Mouse (Mus musculus) limb, embryonic 11.5 days (tissue): Measurements from ENCODE around the gene Tmem232. TPM values are rescaled to one million over a fixed set of nuclear protein-coding genes. Genes with fewer than 3 reads are reported as not detected.

Experiments
- ATAC-seq: fragments of 200-750 bp; cut with Nextera tagmentation; 2 replicates; pipeline ENCODE4 v1.8.0; 2017; ENCODE audit warnings: low read depth; ENCODE audit not compliant: insufficient number of reproducible peaks, low FRiP score, low TSS enrichment
- DNase-seq: peaks from one replicate; pipeline ENCODE4 v3.0.0-alpha.2; 2015; ENCODE audit warnings: low spot score
- H3K27ac ChIP-seq: fragments of 300-500 bp; sonication (generic); replicated peaks from 2 replicates; pipeline ENCODE4 v1.5.1; 2014; ENCODE audit warnings: low read depth, mild to moderate bottlenecking, low read length
- H3K27me3 ChIP-seq: fragments of 300-500 bp; sonication (generic); 2 replicates; pipeline ENCODE4 v1.6.1; 2014; ENCODE audit warnings: mild to moderate bottlenecking, low read length, mixed read lengths; ENCODE audit not compliant: control insufficient read depth, insufficient read depth
- H3K36me3 ChIP-seq: fragments of 300-500 bp; sonication (generic); 2 replicates; pipeline ENCODE4 v1.6.1; 2014; ENCODE audit warnings: mild to moderate bottlenecking, low read length, moderate library complexity, mixed read lengths; ENCODE audit not compliant: control insufficient read depth, insufficient read depth
- H3K4me1 ChIP-seq: fragments of 300-500 bp; sonication (generic); 2 replicates; pipeline ENCODE4 v1.6.1; 2014; ENCODE audit warnings: low read length, mixed read lengths; ENCODE audit not compliant: control insufficient read depth, insufficient read depth
- H3K4me2 ChIP-seq: fragments of 300-500 bp; sonication (generic); 2 replicates; pipeline ENCODE4 v1.6.1; 2014; ENCODE audit warnings: low read depth, mild to moderate bottlenecking, moderate library complexity; ENCODE audit not compliant: severe bottlenecking
- H3K4me3 ChIP-seq: fragments of 300-500 bp; sonication (generic); 2 replicates; pipeline ENCODE4 v1.5.1; 2014; ENCODE audit warnings: low read depth, low read length
- H3K9ac ChIP-seq: fragments of 300-500 bp; sonication (generic); 2 replicates; pipeline ENCODE4 v1.6.1; 2014; ENCODE audit warnings: mild to moderate bottlenecking, low read length
- H3K9me3 ChIP-seq: fragments of 300-500 bp; sonication (generic); 2 replicates; pipeline ENCODE4 v1.6.1; 2016; ENCODE audit warnings: low read length; ENCODE audit not compliant: control insufficient read depth
- WGBS: fragments of 180-500 bp; shearing (Covaris S2); extraction: QIAGEN DNeasy Blood & Tissue Kit; methylation state at CpG from one replicate; pipeline ENCODE4 v1.1.7; 2014; 5-methylcytosine and 5-hydroxymethylcytosine counted together
- polyA plus RNA-seq: library from polyadenylated mRNA; unstranded; fragments of >200 nt; fragmentation: Nextera tagmentation; extraction: Ambion mirVana; gene quantifications from 2 replicates; pipeline ENCODE4 v1.2.1, GENCODE M21; 2014

Gene Tmem232
- polyA plus RNA-seq, 1 experiment from 2014 or later: 0.05 TPM

- H3K9ac ChIP-seq: no peak overlapping the region
- H3K27me3 ChIP-seq: no peaks in the 10 kb centered on the region
- ATAC-seq: no peak
- no peak overlapping the region for H3K4me3 ChIP-seq
- no peak overlapping the region for H3K27ac ChIP-seq
- H3K9me3 ChIP-seq: no peaks in the 10 kb centered on the region
- 72% methylated on average over 5 of the region's 5 CpGs for WGBS
- no peak overlapping the region for H3K4me2 ChIP-seq
- no peaks in the 10 kb centered on the region for H3K36me3 ChIP-seq
- no peaks in the 10 kb centered on the region for H3K4me1 ChIP-seq
- no peak for DNase-seq
Observed at GRCm38 (mm10) chr17:65564189-65564588, 23.6 kb upstream of the Tmem232 start.

- WGBS: 64% methylated on average over 6 of the region's 6 CpGs
- H3K4me1 ChIP-seq: no peaks in the 10 kb centered on the region
- ATAC-seq: no peak
Observed at GRCm38 (mm10) chr17:65563345-65563744, 22.8 kb upstream of the Tmem232 start.

DNA sequence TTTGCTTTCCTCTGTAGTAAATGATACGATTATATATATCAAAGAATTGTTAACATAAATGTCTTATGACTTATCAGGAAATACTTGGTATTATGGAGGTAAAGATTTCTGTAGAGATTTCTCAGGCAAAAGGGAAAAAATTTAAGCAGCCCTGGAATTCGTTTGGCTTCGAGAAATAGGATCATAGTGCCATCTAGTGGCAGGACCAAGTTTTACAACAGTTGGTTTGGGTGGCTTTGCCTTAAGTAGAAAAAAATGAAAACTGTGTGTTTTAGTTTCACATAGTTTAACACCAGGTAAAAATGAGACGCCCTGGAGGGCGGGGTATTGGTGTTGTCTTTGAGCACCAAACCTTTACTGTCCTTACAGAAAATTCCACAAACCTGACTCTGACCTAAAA lies 22.2 kb upstream of the Tmem232 start:
- DNase-seq: peak; percentile 82
- H3K4me2 ChIP-seq: no peak overlapping the region
- no peaks in the 10 kb centered on the region for H3K9me3 ChIP-seq
- WGBS: 6% methylated on average over 5 of the region's 5 CpGs
- H3K36me3 ChIP-seq: no peaks in the 10 kb centered on the region
- H3K27ac ChIP-seq: no peak overlapping the region
- H3K9ac ChIP-seq: no peak overlapping the region
- no peaks in the 10 kb centered on the region for H3K27me3 ChIP-seq
- no peaks in the 10 kb centered on the region for H3K4me1 ChIP-seq
- no peak for ATAC-seq
- H3K4me3 ChIP-seq: no peak overlapping the region

More at GRCm38 (mm10) chr17:65563345-65563744, 22.8 kb upstream of the Tmem232 start:
- no peaks in the 10 kb centered on the region for H3K9me3 ChIP-seq
- no peak overlapping the region for H3K4me2 ChIP-seq
- H3K27ac ChIP-seq: no peak overlapping the region
- no peak overlapping the region for H3K4me3 ChIP-seq
- no peaks in the 10 kb centered on the region for H3K27me3 ChIP-seq
- no peak for DNase-seq
- H3K9ac ChIP-seq: no peak overlapping the region
- no peaks in the 10 kb centered on the region for H3K36me3 ChIP-seq

DNA sequence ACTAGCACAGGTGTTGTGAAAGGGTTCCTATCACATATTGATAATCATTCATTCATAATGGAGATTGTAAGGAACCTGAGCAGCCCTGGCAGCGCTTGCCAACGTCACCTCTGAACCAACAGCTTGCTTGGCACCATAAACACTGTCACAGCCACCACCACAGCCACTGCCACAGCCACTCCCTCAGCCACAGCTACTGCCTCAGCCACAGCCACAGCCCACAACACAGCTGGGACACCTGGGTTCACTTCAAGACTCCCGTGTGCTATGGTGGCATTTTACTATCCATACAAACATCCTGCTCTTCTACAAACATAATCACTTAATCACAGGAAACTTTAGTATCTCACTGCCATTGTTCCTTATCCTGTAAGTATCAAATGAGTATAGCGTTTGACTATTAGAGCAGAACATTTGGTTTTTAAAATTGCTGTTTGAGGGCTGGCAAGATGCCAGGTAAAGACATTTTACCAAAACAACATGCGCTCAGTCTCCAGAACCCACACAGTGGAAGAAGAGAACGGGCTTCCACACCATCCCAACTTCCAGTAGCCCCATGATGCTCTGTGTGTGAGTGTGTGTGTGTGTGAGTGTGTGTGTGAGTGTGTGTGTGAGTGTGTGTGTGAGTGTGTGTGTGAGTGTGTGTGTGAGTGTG lies 20.9 kb upstream of the Tmem232 start:
- WGBS: 89% methylated on average over 6 of the region's 6 CpGs
- Histone ChIP-seq H3K27ac (no peak overlapping the region), H3K9me3 (no peaks in the 10 kb centered on the region), H3K36me3 (no peaks in the 10 kb centered on the region), H3K4me2 (no peak overlapping the region), H3K9ac (no peak overlapping the region), H3K27me3 (no peaks in the 10 kb centered on the region), H3K4me1 (no peaks in the 10 kb centered on the region), H3K4me3 (no peak overlapping the region)
- DNase-seq (no peak), ATAC-seq (no peak)

DNA sequence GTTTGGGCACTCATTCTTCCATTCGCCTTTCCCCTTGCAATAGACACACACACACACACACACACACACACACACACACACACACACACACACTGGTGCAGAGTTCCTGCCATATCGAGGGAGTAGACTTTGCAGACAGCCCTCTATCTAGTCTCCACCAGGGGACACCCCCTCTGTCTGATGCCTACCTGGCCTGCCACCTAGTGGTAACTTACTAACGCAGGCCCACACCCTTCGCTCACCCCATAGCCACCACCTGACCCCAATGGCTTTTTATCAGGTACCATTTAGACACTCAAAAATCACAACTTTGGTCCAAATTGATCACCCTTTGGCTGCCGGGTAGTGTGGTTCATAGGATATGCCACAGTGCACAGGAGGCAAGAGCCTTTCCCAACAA lies 18.7 kb upstream of the Tmem232 start:
- Histone ChIP-seq H3K27me3 (no peaks in the 10 kb centered on the region), H3K9me3 (no peaks in the 10 kb centered on the region), H3K36me3 (no peaks in the 10 kb centered on the region), H3K4me2 (no peak overlapping the region), H3K9ac (no peak overlapping the region), H3K27ac (no peak overlapping the region), H3K4me3 (no peak overlapping the region), H3K4me1 (no peaks in the 10 kb centered on the region)
- no peak for DNase-seq
- 51% methylated on average over 5 of the region's 5 CpGs for WGBS
- ATAC-seq: no peak

DNA sequence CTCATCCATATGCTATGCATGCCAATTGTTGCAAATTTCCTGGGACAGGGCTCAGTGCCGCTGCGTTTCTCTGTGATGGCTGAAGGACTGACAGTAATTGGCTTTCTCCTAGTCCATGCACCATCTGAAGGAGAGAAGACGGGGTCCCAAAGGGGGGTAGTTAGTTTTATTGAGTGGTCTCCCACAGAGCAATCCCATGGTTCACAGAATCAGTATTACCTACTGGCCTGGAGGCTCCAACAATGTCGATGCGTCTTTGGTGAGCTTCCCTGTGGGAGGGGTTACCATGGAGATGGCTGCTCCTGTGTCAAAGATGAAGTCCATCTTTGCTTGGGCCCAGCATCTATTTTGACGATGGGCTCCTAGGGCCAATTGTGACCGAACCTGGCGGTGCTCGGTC lies 18.2 kb upstream of the Tmem232 start:
- ATAC-seq: no peak
- Histone ChIP-seq H3K9me3 (no peaks in the 10 kb centered on the region), H3K4me1 (no peaks in the 10 kb centered on the region), H3K36me3 (no peaks in the 10 kb centered on the region), H3K4me3 (no peak overlapping the region), H3K9ac (no peak overlapping the region), H3K27me3 (no peaks in the 10 kb centered on the region), H3K27ac (no peak overlapping the region), H3K4me2 (no peak overlapping the region)
- 72% methylated on average over 9 of the region's 9 CpGs for WGBS
- DNase-seq: no peak

GRCm38 (mm10) chr17:65558217-65558616 lies 17.6 kb upstream of the Tmem232 start:
- Histone ChIP-seq H3K27ac (no peak overlapping the region), H3K9ac (no peak overlapping the region), H3K36me3 (no peaks in the 10 kb centered on the region), H3K9me3 (no peaks in the 10 kb centered on the region), H3K4me3 (no peak overlapping the region), H3K27me3 (no peaks in the 10 kb centered on the region), H3K4me2 (no peak overlapping the region), H3K4me1 (no peaks in the 10 kb centered on the region)
- DNase-seq (peak; percentile 77), ATAC-seq (no peak)
- 44% methylated on average over 9 of the region's 9 CpGs for WGBS

- Histone ChIP-seq H3K36me3 (no peaks in the 10 kb centered on the region), H3K9ac (no peak overlapping the region), H3K27me3 (no peaks in the 10 kb centered on the region), H3K4me2 (no peak overlapping the region), H3K4me3 (no peak overlapping the region), H3K4me1 (no peaks in the 10 kb centered on the region), H3K9me3 (no peaks in the 10 kb centered on the region), H3K27ac (no peak overlapping the region)
- WGBS: 70% methylated on average over 6 of the region's 6 CpGs
- DNase-seq (no peak), ATAC-seq (no peak)
Observed at GRCm38 (mm10) chr17:65557212-65557611, 16.6 kb upstream of the Tmem232 start.

- ATAC-seq: no peak
- Histone ChIP-seq H3K27me3 (no peaks in the 10 kb centered on the region), H3K9me3 (no peaks in the 10 kb centered on the region), H3K27ac (no peak overlapping the region), H3K36me3 (no peaks in the 10 kb centered on the region), H3K9ac (no peak overlapping the region), H3K4me2 (no peak overlapping the region), H3K4me3 (no peak overlapping the region), H3K4me1 (no peaks in the 10 kb centered on the region)
- 68% methylated on average over 10 of the region's 10 CpGs for WGBS
- DNase-seq: no peak
Observed at GRCm38 (mm10) chr17:65556798-65557197, 16.2 kb upstream of the Tmem232 start.
